Mouse (Mus musculus) brain, adult 2 months (tissue): ENCODE measurements at regions not wholly inside any gene's neighbourhood (a gene's known extent, or its start where the extent isn't known, plus 50 kb on each side); places are given as distances from the start of the nearest gene placed in this dataset.

Experiments used
- DNase-seq: peaks from one replicate; pipeline ENCODE4 v3.0.0; 2011; ENCODE audit warnings: low read depth, low spot score

GRCm38 (mm10) chr1:25921184-25921583, 91.7 kb upstream of the Adgrb3 start:
- DNase-seq: peak; percentile 29

GRCm38 (mm10) chr1:25894169-25894568, 64.7 kb upstream of the Adgrb3 start:
- DNase-seq: peak; percentile 22

- DNase-seq: no peak
Observed at GRCm38 (mm10) chr1:25892970-25893369, 63.5 kb upstream of the Adgrb3 start.

GRCm38 (mm10) chr1:25892026-25892739, 62.7 kb upstream of the Adgrb3 start:
- peak; percentile 61 for DNase-seq

- no peak for DNase-seq
Observed at GRCm38 (mm10) chr1:25888004-25888403, 58.5 kb upstream of the Adgrb3 start.

- no peak for DNase-seq
Observed at GRCm38 (mm10) chr1:25885049-25885448, 55.5 kb upstream of the Adgrb3 start.
